Mouse (Mus musculus) cerebellum, adult 11-12 months (tissue): ENCODE measurements around the gene 9130230L23Rik.
"Not testable (repeated sequence)": the region's sequence is repeated elsewhere in the genome, so short reads cannot be mapped to it uniquely, and the experiment has no call there.

Experiments used
- DNase-seq: peaks from one replicate; pipeline ENCODE4 v3.0.0; 2022

Gene 9130230L23Rik

DNA sequence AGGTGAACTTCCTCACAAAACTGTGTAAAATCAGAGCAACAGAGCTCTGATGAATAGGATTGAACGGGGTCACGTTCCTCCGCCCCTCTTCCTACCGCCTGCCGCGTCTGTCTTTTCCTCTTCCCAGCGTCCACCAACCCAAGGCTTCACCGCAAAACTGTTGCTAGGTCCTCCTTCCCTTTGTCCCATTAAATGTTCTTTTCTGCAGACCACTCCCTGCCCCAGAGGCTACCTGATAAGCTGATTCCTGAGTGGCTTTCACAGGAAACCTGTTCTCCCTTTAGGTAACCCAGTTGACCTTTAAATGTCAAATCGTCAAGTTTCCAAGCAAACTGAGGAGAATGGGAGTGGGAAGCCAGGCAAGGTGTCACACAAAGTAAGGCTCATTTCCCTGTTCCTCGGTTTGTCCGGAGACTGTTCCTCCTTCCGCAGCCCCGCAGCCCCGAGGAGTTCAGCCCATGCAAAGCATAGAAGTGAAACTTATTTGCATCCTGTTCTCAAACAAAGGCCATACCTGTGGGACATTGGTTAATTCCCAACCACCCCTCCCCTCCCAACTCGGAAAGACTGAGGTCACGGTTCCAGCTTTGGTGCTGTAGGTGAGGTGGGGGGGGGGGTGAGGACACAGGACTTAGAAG lies 1.1 kb upstream of the 9130230L23Rik start:
- DNase-seq, result no peak

DNA sequence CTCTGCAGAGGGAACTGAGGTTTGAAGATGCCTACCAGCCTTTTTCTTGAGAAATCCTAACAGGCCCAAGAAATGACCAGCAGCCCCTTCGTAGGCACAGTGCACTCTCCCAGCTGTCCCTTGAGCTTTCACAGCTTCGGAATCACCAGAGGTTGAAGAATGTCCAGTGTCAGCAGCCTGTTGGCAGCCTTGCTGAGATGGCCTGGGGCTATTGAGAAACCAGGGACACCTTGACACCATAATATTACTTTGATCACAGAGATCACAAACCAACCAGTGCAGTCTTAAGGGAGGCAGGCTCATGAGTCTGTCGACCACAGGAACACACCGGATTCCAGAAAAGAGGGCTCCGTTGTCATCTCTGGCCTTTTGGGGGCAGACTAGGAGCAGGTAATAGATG lies 2.9 kb downstream of the 9130230L23Rik start:
- no peak for DNase-seq

DNA sequence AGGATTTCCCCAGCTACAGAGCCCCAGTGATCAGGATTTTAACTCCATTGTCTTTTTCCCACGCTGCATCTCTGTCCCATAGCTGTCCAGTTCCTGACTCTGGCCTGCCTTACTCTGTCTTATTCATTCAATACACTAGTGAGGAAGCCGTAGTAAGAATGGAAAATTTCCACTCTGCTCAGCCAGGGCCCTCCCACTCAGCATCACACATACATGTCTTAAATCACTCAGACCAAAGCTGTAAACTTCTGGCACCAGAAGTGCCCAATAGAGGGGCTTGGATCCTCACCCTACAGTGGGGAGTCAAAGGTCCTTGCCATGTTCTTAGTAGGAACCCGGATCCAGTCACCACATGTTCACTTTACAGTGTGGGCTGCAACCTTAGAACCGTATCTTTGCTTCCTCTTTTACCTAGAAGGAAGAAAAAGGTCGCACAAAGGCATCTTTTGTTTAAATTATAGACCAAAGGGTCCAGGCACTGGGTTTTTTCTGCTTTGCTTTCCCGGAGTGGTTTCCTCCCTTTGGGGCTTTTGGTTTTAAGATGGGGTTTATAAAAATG lies 3.4 kb downstream of the 9130230L23Rik start:
- DNase-seq, result no peak

DNA sequence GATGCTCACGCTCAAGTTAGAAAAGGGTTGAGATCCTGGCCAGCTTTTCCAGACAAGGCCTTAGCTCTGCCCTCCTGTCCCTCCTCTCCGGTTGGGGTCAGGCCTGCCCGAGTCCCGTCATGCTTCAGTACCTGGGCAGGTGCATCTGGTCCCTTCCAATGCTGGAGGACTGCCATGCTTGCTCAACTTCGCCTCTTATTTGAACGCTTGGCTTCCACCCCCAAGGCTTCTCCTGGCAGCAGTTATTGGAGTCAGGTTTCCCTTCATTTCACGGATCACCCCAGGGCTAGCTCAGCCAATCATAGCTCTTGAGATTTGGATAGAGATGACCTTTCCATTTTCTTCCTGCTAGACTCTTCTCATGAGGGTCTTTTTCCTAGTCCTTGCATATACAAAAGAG lies 4.0 kb downstream of the 9130230L23Rik start:
- peak; percentile 6 for DNase-seq

DNA sequence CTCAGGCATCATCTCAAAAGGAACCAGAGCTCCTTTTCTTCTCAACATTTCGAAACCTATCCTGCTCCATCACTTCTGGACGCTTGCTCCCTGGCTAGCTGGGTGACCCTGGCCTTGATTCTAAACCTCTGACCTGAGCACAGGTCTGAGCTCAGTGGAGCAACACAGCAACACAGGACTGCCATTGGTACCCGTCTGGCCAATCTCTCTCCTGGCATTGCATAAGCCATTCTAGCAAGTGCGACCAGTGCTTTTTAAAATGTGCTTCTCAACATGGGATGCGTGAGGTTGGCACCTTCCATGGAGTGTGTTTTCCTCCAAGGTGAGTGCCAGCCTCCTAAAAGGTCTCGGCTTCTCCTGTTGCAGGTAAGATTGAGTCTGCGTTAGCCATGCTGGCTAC lies 5.0 kb downstream of the 9130230L23Rik start:
- DNase-seq, result no peak

DNA sequence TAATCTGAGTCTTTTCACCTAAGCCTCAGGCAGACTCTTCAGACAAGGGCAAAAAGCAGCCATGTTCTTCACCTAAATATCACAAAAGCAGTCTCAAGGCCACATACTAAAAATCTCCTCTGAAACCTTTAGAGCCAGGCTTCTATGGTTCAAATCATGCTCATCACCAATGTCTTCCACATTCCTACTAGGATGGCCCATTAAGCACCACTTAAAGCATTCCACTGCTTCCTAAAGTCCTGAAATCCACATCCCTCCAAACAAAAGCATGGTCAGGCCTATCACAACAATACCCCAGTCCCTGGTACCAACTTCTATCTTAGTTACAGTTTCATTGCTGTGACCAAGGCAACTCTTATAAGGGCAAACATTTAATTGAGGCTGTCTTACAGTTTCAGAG lies 6.3 kb downstream of the 9130230L23Rik start:
- DNase-seq, result no peak

DNA sequence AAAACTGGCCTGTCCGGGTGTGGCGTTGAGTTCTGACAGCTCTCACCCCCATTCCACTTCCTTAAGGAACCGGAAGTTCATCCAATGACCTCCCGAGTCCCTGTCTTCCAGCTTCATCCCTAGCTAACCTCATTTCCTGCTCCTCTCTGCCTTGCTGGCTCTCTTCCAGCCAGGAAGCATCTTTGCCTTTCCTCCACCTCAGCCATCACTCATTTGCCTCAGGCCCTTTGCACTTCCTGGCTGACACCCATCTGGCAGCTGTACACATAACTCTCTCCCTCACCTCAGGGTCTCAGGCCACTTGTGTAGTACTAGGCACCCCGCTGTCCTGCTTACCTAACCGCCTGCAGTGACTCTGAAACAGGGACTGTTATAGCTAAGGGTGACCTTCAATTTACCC lies 9.4 kb downstream of the 9130230L23Rik start:
- DNase-seq, result no peak

DNA sequence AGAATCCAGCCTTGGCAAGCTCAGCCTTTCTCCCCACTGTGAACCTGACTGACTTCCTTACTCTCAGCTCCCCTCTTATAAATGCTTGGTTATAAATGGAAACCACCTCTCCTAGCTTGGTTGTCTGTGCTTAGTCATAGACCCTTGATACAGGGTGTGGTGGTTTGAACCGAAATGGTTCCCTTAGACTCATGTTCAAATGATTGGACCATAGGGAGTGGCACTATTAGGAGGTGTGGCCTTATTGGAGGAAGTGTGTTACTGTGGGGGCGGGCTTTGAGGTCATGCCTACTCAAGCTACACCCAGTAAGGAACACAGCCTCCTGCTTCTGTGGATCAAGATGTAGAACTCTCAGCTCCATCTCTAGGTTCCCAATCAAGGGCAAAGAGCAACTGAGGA lies 12.9 kb downstream of the 9130230L23Rik start:
- no peak for DNase-seq

DNA sequence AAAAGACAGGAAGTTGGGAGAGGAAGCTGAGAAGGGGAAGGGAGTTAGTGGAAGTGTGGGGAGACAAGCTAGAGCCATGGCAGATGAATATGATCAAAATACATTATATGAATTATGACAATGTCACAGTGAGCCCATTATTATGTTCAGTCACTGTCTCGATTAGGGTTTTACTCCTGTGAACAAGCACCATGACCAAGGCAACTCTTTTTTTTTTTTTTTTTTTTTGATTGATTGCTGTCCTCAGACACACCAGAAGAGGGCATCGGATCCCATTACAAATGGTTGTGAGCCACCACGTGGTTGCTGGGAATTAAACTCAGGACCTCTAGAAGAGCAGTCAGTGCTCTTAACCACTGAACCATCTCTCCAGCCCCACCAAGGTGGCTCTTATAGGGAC lies 17.1 kb downstream of the 9130230L23Rik start:
- not testable (repeated sequence) for DNase-seq

DNA sequence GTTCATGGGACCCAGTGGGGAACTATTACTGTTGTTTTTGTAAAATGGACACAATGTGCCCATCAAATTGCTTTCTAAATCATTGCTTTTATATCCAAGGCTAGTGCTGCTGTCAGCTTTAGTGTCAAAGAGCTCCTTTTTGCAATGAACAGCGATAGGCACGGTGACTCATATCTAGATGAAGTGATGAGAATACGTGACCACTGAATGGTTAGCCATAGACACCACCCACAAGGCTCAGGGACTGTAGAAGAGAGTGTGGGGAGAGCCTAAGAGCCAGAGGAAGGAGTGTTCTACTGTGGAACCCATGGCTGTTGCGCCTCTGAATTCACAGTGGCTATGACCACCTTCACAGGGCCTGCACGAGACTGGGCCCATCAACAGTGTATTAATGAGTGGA lies 17.7 kb downstream of the 9130230L23Rik start:
- no peak for DNase-seq

DNA sequence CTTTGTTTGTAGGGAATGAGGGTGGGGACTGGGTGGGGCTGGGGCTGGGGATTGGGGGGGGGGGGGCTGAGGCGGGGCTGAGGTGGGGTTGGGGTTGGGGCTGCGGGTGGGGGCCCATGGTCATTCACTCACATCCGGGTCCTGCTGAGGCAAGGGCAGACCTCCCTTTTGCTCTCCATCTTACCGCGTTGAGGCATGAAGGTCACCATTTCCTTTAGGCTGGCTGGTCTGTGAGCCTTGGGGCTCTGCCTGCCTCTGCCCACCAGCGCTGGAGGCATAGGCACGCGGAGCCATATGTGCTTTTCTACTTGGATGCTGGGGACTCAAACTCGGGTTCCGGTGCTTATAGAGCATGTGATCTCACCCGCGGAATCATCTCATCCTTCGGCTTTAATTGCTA lies 28.4 kb downstream of the 9130230L23Rik start:
- no peak for DNase-seq

DNA sequence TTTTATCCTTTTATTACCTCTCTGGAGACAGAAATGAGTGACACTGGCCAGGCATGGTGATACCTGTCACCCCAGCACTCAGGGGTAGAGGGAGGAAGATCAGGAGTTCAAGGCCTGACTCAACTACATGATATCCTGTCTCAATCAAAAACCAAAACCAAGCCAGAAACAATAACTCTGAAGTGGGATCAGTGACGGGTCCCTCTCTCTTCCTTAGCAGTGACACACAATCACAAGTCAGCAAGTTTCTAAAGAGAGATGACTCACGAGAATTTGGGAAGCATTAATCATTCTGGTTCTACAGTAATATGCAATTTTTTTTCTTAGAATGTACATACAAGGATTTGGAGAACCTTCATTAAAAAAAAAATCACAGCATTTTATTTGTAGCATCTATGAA lies 30.9 kb downstream of the 9130230L23Rik start:
- DNase-seq, result no peak

DNA sequence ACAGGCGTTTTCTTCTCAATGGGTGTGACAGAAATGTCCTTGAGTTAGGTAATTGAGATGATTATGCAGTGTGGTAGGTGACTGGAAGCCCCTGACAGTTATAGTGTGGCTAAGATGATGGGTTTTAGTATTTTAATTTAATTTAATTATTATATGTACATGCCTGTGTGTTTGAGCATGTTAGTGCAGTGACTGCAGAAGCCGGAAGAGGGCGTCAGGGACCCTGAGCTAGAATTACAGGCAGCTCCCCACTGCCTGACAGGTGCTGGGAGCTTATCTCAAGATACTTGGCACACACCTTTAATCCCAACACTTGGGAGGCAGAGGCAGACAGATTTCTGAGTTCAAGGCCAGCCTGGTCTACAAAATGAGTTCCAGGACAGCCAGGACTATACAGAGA lies 36.1 kb downstream of the 9130230L23Rik start:
- no peak for DNase-seq

DNA sequence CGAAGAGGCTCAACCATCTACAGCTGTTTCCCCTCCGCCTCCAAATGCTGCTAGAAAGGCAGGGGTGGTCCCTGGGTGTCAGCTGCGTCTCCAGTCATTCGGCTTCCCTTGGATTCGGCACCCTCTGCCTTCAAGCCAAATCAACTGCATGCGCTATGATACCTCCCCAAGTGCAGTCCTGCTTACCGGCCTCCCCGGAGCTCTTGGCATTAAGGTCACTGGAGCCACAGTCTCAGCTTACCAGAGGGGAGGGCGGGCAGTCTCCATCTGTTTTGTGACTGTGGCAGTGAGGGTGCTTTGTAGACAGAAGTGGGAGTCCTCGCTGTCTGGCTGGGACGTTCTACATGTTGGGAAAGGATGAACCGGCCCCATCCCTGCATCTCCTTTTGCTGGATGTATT lies 37.0 kb downstream of the 9130230L23Rik start:
- DNase-seq, result no peak

DNA sequence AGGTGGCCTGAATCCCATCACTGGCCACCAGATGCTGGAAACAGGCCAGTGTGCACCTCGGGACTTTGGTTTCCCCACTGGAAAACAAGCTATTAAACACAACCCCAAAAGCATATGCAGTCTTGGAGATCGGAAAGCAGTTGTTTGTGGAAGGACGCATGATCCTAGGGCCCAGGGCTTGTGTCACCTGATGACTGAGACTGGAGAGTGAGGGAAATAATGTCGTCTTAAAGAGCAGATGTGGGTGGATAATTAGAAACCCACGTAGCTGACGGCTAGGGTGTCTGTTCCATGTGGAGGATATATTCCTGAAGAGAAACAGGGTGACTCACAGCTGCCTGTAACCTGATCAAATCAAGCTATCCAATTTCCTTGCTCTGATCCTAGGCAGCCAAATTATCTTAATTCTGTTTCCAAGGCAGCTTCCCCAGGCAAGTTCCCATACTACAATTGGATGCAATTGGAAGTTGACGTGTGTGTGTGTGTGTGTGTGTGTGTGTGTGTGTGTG lies 38.3 kb downstream of the 9130230L23Rik start:
- no peak for DNase-seq

DNA sequence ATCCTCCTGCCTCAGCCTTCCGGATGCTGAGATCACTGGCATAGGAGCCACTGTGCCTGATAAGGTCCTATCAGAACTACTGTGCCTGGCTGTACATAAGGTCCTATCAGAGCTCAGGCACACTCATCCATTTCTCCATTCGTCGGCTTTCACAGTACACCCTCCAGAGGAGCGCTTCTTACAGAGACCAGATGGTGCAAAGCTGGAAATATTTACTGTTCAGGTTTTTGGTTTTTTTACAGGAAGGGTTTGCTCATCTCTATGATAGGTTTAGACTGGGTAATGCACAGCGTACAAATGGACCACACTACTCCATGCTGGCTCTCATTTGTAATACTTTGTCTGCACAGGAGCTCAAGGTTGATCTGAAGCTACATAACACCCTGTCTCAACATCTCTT lies 40.8 kb downstream of the 9130230L23Rik start:
- no peak for DNase-seq

DNA sequence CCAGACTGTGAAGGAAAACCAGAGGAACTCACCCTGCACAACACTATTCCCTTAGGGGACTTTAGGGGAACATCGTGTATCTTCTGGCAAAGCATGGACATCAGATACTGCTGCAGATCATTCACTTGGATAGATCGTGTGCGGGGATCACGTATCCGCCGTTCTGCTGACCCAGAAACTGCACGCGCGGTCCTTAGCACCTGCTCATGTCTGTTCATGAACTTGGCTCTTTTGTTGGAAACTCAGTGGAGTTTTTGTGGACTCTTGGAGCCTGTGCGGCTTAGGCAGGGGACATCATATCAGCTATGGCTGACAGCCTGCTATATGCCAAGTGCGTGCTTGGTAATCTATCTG lies 43.5 kb downstream of the 9130230L23Rik start:
- DNase-seq, result no peak

DNA sequence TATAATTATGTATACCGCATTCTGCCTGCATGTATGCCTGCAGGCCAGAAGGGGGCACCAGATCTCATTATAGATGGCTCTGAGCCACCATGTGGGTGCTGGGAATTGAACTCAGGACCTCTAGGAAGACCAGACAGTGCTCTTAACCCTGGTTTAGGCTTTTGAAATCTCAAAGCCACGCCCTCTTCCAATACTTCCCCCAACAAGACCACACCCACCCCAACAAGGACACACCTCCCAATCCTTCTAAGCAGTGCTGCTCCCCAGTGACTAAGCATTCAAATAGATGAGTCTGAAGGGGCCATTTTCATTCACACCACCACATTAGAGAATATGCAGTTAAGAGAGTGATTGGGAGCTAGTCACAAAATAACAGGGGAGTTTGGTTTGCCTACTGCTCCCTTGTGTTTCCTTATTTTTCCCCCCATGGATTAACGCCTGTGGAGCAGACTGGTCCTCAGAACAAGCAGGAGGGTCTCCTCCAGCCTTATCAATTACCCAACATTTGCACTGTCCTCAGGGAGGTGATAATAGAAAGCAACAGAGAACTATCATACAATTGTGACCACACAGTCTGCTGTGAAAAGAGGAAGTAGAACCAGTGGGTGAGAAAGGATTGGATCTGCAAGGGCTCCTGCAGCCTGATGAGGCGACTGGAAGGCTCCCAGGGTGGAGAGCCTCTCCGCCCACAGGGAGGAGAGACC lies 44.0 kb downstream of the 9130230L23Rik start:
- DNase-seq, result no peak

DNA sequence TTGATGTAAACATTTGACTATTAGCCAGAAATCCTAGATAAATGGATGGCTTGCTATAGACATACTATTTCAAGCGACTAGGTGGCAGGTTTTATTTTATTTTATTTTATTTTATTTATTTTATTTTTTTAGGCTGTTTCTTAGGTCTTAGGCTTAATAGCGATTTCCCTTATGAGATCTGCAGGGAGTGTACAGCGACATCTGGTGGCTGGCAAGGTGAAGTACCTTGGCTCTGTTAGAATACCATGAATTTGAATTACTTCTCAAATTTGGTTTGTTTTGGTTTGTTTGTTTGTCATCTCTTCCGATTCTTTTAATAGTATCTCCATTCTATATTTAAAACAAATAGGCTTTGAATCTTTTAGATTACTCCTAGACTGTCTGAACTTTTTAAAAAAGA lies 45.5 kb downstream of the 9130230L23Rik start:
- no peak for DNase-seq

DNA sequence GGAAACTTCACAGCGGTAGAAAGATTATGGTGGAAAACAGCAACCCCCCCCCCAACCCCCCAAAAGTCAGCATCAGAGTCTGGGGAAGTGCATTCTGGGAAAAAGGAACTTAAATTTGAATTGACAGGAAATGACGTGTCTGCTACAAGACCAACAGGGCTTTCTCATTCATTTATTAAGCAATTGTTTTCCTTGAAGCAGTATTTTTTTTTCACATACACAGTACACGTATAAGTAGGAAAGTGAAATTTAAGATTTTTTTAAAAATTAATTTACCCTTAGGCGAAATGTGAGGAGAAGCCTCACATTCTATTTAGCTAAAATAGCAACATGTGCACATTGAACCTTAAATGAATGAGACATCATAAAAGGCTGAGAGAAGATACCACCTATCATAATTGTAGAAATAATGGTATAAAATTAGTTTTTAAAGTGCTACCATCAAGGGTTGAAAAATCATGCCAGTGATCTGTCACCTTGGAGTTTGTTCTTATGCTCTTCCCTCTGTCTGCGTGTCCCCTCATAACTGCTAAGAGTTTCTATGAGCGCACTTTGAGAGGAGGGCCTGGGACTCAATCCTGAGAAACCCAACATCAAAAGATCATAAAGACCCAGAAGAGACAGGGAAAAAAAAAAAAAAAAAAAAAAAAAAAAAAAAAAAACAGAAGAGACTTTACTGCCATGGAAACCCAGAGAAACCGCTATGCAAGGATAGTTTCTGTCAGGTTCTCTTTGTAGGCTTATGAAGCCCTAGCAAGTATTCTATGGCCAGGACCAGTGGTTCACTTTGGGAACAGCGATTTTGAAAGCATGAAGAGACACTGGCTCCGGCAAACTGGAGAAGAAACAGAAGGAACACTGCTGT lies 47.7 kb downstream of the 9130230L23Rik start:
- no peak for DNase-seq

DNA sequence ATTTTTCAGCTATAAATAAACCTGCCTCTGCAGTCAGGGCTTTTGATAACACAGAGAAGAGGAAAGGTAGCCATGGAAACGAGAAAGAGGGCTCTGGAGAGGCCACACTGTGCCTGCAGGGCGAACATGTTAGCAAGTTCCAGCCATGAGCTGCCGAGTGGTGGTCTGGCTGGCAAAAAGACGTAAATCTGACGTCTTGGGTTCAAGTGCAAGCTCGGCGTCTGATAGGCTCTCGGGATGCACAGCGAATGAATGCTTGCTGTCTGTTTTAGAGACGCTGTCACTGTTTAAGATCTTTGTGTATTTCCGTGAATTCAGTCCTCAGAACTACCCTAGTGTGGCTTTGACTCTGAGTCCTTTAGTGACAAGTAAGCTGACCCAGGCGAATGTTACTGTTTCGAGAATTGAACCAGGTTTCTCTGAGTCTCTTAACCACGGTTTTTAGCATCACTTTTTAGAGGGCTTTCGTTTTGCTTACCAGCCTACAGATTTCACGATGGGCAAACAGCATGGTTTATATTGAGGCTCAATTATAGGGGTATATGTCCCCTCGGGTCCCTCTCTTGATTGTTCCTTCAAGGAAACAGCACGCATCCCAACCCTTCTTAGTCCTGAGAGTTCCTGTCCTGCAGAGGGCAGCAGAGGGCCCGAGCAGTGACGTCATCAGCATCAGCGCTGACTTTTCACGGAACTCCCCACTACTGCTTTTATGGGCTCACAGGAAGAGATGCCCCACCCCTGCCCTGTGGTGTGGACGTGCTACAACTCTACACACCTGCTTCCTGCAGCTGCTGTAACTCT lies 48.5 kb downstream of the 9130230L23Rik start:
- no peak for DNase-seq
